Comparison of ENCODE assay signal across 15 mouse cellular contexts in the genomic region with DNA sequence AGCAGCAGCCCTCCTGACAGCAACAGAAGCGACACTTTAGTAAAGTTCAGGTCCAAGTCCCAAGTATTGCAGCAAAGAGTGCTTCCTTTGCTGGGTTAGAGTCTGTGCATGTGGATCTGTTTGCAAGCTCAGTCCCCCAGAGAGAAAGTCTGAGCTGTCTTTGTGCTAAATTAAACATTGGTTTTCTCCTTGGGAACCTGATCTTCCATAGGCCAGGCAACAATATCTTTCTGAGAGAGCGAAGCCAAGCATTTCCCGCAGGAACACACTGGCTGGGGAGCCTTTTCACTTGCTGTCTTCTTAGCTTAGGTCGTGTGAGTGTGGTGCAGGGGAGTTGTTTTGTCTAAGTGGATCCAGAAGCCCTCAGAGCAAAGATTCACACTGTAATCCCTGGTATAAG. TPM values are rescaled to one million over a fixed set of nuclear protein-coding genes. Genes with fewer than 3 reads are reported as not detected.
DNase-seq lines count a peak whose midpoint lies in the region; ATAC-seq lines count a peak whose summit lies in the region.
"Had no signal": no experiment of that assay in that cellular context is flagged by ENCODE, and none has a peak within 500 bp of the region (broad histone marks: within the 10 kb centered on the region; RNA-seq: fewer than 3 reads in every experiment).

No protein-coding gene starts in this region.

- H3K9me3 ChIP-seq in heart, embryonic 10.5 days, result no peaks in the 10 kb centered on the region
- H3K9me3 ChIP-seq in embryonic facial prominence, embryonic 15.5 days (replicated peaks), result no peaks in the 10 kb centered on the region
- H3K9me3 ChIP-seq in midbrain, embryonic 14.5 days (ENCODE audit: control insufficient read depth, low read length), result no peaks in the 10 kb centered on the region
- H3K9me3 ChIP-seq: G1E; stomach, embryonic 15.5 days had no signal

- H3K4me1 ChIP-seq in heart, embryonic 10.5 days, result peaks cover 75% of the 10 kb centered on the region
- peaks cover 26% of the 10 kb centered on the region for H3K4me1 ChIP-seq in embryonic facial prominence, embryonic 15.5 days
- H3K4me1 ChIP-seq in midbrain, embryonic 14.5 days (ENCODE audit: control insufficient read depth, insufficient read depth, low read length), result peaks cover 48% of the 10 kb centered on the region

- peak; percentile 64 for DNase-seq in heart, embryonic 10.5 days (ENCODE audit: low spot score)
- no peak for DNase-seq in heart, postnatal 36 days
- peak; percentile 1 for DNase-seq in layer of hippocampus, adult 11-12 months (ENCODE audit: low spot score)
- no peak for DNase-seq in layer of hippocampus, postnatal 10 days (ENCODE audit: low spot score in 2 of 2)
- DNase-seq in midbrain, embryonic 14.5 days, result peak; percentile 44
- DNase-seq in frontal cortex, postnatal 36 days (ENCODE audit: low spot score in 2 of 2), result no peak
- no peak for DNase-seq in gastrocnemius, adult 8-10 months (ENCODE audit: low spot score in 2 of 2)
- DNase-seq: adrenal gland, postnatal 36 days; kidney, postnatal 36 days; lung, postnatal 10 days; thymus, postnatal 14 days had no signal

- intact Hi-C loops in heart, postnatal 36 days (cut with DNase I), result no loop called here

- no peaks in the 10 kb centered on the region for H3K27me3 ChIP-seq in heart, embryonic 10.5 days (ENCODE audit: insufficient read depth, poor library complexity, severe bottlenecking)
- no peaks in the 10 kb centered on the region for H3K27me3 ChIP-seq in embryonic facial prominence, embryonic 15.5 days
- no peaks in the 10 kb centered on the region for H3K27me3 ChIP-seq in midbrain, embryonic 14.5 days (ENCODE audit: control insufficient read depth, insufficient read depth, low read length)
- H3K27me3 ChIP-seq: stomach, embryonic 15.5 days had no signal

- no peak overlapping the region for H3K4me2 ChIP-seq in embryonic facial prominence, embryonic 15.5 days (replicated peaks)
- H3K4me2 ChIP-seq in midbrain, embryonic 14.5 days (ENCODE audit: low read length), result no peak overlapping the region
- H3K4me2 ChIP-seq: liver, embryonic 11.5 days; stomach, embryonic 15.5 days had no signal

- peak overlapping the region; percentile 32; the same call in 1 of the 2 replicates for H3K27ac ChIP-seq in heart, embryonic 10.5 days
- peak overlapping the region; percentile 51; the same call in 1 of the 2 replicates for H3K27ac ChIP-seq in embryonic facial prominence, embryonic 15.5 days (replicated peaks)
- H3K27ac ChIP-seq in midbrain, embryonic 14.5 days (replicated peaks; ENCODE audit: low read depth, low read length), result peak overlapping the region; percentile 21; the same call in 1 of the 2 replicates
- H3K27ac ChIP-seq: stomach, embryonic 15.5 days had no signal

- H3K9ac ChIP-seq in embryonic facial prominence, embryonic 15.5 days, result no peak overlapping the region
- H3K9ac ChIP-seq in midbrain, embryonic 14.5 days (replicated peaks; ENCODE audit: low read length), result no peak overlapping the region
- H3K9ac ChIP-seq: stomach, embryonic 15.5 days had no signal

- no peaks in the 10 kb centered on the region for H3K36me3 ChIP-seq in heart, embryonic 10.5 days
- no peaks in the 10 kb centered on the region for H3K36me3 ChIP-seq in embryonic facial prominence, embryonic 15.5 days
- H3K36me3 ChIP-seq in midbrain, embryonic 14.5 days (ENCODE audit: control insufficient read depth, insufficient read depth, low read length), result no peaks in the 10 kb centered on the region
- H3K36me3 ChIP-seq: G1E; stomach, embryonic 15.5 days had no signal

- 62% methylated on average over 4 of the region's 4 CpGs for WGBS in heart, embryonic 10.5 days
- WGBS in embryonic facial prominence, embryonic 15.5 days, result 22% methylated on average over 4 of the region's 4 CpGs
- 18% methylated on average over 4 of the region's 4 CpGs for WGBS in midbrain, embryonic 14.5 days

- H3K4me3 ChIP-seq in heart, embryonic 10.5 days, result no peak overlapping the region
- no peak overlapping the region for H3K4me3 ChIP-seq in embryonic facial prominence, embryonic 15.5 days (replicated peaks)
- no peak overlapping the region for H3K4me3 ChIP-seq in midbrain, embryonic 14.5 days (replicated peaks; ENCODE audit: low read depth, low read length)
- H3K4me3 ChIP-seq: stomach, embryonic 15.5 days had no signal

- peak; percentile 75 for ATAC-seq in embryonic facial prominence, embryonic 15.5 days (ENCODE audit: insufficient number of reproducible peaks, low FRiP score, low TSS enrichment, low read depth)
- ATAC-seq in midbrain, embryonic 14.5 days (ENCODE audit: low FRiP score, low TSS enrichment), result no peak

RNA-seq across cellular contexts. Expression of a gene that starts 9.5 kb away (rescaled TPM):
- polyA plus RNA-seq in heart, embryonic 10.5 days (2016; fragmentation: Nextera tagmentation; extraction: Ambion mirVana), result 7.3 and 9.6 TPM in 2 replicates
- 1 to 10 TPM; 6.0 to 6.2 TPM for total RNA-seq in heart, postnatal 36 days (2021)
- 10 to 100 TPM; 11.2 to 13.0 TPM for total RNA-seq in layer of hippocampus, postnatal 10 days (2021)
- polyA plus RNA-seq in embryonic facial prominence, embryonic 15.5 days (2015; fragmentation: Nextera tagmentation; extraction: Ambion mirVana), result 11.7 and 12.5 TPM in 2 replicates
- 7.7 and 12.1 TPM in 2 replicates for polyA plus RNA-seq in midbrain, embryonic 14.5 days (2014; fragmentation: Nextera tagmentation; extraction: Ambion mirVana)
- total RNA-seq in gastrocnemius, adult 8-10 months (2022), result 1 to 10 TPM; 1.5 to 3.0 (median 2.2) TPM

Comparison
In these comparisons a context has a peak if more than half of its experiments do, and no peak if none do; other contexts are left out.
1. DNase-seq: peak in heart, embryonic 10.5 days (single experiment), layer of hippocampus, adult 11-12 months (single experiment) and midbrain, embryonic 14.5 days (single experiment); none in heart, postnatal 36 days (0 of 2), layer of hippocampus, postnatal 10 days (0 of 2), frontal cortex, postnatal 36 days (0 of 2) and gastrocnemius, adult 8-10 months (0 of 2).
2. Peak in every context shown above with its lines, with median percentiles within 50 percentile points of each other: H3K27ac ChIP-seq.